Mouse (Mus musculus) gastrocnemius, adult 18-20 months (tissue): ENCODE measurements around the gene Hs6st2. TPM values are rescaled to one million over a fixed set of nuclear protein-coding genes. Genes with fewer than 3 reads are reported as not detected.

Experiments used
- DNase-seq: peaks from one replicate; pipeline ENCODE4 v3.0.0; 2021; ENCODE audit warnings: low spot score
- long read RNA-seq, 2 experiments: library from polyadenylated mRNA; stranded (forward); transcript quantifications; one replicate each; pipeline ENCODE4 v2.0.0; 2021
- total RNA-seq, 2 experiments: library from RNA; stranded (reverse); gene quantifications; 2 replicates each; pipeline ENCODE4 v1.2.3; 2021

Hs6st2 gene
- 1 to 10 TPM; 3.2 to 3.5 TPM for total RNA-seq
- long read RNA-seq, experiment 1 = 0 reads
- long read RNA-seq, experiment 2, partial matches to known transcripts = 0 of 1 reads
- long read RNA-seq, experiment 2, other reads (novel, unspliced or antisense) = 1 of 1 reads

DNA sequence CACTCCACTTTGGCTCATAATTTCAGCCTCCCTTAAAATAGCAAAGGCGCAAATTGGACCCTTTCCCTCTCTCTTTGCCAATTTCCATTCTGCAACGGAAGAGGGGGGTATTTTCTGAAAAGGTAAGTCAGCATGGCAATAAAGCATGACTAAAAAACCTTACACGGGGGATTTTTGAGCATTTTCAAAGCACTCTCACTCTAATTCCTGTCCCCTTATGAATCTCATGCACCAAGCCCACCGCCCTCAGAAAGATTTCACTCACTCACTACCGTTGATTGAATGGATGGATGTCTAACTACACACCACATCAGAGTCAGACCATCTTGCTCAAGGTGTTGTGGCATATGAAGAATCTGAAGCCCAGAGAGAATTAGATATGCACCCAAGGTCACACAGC lies at the start of gene Hs6st2:
Gene Hs6st2 (minus strand): TSS at position 101 of the 400 bp plus-strand sequence.
- DNase-seq = no peak

DNA sequence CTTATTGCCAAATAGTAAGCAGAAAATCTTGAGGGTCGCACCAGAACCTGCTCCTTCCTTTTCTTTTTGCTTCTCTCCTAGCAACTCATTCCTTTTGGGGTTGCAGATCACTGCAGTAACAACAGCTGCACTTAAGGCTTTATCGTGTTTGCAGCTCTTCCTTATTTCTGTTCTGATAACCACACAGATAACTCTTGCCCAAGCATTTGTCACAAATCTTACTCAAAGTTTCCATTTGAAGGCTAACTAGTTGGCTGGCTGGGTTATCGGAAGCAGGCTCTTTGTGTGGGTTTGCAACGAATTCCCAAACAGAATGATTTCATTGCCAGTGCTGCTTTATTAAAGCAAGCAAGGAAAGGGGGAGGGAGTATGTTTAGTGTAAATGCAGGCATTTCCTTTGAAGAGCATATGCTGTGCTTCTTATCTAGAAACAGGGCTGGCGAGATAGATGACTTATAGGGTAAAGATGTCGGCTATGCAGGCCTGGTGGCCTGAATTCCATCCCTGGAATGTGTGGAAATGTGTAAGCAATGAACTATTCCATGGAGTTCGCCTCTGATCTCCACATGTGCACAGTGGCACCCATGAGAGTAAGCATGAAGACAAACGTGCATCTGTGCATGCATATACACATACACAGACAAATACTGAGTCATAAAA lies 32.6 kb upstream of the Hs6st2 start:
- no peak for DNase-seq

- DNase-seq = no peak
Observed at GRCm38 (mm10) chrX:51712996-51713395, 31.3 kb upstream of the Hs6st2 start.

- no peak for DNase-seq
Observed at GRCm38 (mm10) chrX:51702823-51703222, 21.2 kb upstream of the Hs6st2 start.

- no peak for DNase-seq
Observed at GRCm38 (mm10) chrX:51699079-51699478, 17.4 kb upstream of the Hs6st2 start.

DNA sequence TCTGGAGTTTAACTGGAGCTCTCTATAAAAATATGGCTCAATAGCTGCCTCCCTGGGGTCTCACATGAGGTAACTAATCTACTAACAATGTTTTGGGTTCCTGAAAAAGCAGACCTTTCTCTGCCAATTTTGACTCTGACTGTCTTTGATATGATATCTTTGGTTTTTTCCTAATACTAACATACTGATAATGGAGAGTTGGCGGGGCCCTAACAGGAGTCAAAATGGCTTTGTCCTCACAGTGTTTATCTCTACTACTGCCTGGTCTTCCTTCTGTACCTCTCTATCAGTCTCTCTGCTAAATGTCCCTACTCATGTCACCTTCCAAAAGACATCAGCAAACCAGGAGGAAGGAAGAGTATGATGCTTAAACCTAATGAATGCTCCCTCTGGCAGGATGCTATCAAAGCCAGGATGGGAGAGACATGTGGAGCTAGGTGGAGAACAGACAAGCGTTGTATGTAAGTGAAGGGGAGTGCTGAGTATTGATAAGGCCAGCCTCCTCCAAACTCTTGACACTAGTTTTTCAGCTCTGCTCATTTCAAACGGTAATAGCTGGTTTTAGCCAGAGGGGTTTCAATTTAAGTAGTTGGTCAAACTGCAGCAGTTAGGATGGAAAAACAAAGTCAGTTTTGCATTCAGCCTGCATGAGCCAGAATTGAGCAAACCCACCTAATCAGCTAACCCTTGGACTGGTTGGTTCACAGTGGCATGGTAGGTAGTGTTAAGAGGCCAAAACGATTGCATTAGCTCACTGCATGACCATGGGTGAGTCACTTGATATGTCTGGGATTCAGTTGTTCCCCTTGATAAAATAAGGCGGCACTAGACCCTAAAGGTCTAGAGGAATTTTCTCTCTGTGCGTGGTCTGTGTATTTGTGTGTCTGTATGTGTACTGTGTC lies 4.6 kb upstream of the Hs6st2 start:
- DNase-seq = no peak

DNA sequence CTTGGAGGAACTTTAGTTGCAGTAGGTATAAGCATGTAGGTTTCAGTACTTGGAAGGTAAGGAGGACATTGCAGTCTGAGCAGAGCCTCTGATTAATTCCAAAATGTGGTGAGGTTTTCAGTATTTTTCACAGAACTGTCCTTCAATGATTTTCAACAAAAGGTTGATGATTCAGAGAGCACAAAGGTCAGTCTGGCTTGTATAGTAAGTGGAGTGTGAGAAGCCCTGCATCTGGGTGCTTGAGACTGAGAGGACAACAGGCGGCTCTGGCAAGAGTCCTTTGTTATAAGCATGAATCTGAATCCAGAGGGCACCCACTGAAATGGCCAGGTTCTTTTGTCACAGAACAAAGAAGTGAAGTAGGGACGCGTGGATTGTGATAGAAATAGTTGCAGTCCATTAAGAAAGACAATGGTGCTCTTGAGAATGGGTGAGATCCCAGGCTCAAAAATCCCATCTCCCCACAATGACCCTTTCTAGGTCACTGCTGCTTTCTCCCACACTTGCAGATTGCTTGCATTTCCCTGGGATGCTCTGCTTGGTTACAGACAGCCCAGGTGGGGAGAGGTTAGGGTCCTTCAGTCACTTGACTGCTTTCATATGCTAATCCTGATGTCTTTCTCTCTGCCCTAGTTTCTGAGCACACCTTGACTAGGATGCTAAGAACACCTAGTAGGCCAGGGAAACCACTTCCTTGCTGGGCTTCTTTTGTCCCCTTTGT lies 2.8 kb upstream of the Hs6st2 start:
- no peak for DNase-seq

GRCm38 (mm10) chrX:51681170-51681667 lies 437 bp downstream of the Hs6st2 start:
- DNase-seq = no peak

- DNase-seq = no peak
Observed at GRCm38 (mm10) chrX:51680428-51681169, 1.1 kb downstream of the Hs6st2 start.

DNA sequence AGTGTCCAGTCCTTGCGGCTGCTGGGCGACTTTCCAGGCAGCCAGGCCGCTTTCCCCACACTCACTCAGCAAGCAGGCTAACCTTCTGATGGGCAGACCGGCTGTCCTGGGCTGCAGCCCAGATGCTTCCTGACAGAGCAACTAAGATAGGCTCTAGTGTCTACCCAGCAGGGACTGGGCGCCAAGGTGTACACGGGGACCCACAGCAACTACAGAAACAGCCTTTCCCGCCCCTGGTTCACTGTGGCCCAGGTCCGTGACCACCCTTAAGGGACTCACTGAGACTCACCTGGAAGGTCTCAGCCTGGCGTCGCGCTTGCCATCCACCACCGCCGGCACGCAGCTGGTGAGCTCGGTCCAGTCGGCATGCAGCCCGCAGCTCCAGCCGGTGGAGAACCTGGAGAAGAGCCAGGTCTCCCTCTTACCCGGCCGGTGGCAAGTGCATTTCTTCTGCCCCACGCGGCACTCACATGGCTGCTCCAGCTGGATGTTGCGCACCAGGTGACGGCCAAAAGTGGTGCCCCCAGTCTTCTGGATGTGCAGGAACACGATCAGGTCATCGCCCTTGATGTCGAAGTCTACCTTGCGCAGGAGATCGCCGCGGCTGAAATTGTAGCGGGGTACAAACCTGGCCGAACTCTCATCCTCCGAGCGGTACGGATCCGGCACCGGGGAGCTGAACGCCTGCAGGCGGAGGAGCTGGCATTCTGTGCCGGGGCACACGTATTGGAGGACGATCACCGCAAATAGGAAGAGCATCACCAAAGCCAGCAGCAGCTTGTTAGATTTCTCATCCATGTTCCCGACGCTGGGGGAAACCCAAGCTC lies 1.8 kb downstream of the Hs6st2 start:
- no peak for DNase-seq

DNA sequence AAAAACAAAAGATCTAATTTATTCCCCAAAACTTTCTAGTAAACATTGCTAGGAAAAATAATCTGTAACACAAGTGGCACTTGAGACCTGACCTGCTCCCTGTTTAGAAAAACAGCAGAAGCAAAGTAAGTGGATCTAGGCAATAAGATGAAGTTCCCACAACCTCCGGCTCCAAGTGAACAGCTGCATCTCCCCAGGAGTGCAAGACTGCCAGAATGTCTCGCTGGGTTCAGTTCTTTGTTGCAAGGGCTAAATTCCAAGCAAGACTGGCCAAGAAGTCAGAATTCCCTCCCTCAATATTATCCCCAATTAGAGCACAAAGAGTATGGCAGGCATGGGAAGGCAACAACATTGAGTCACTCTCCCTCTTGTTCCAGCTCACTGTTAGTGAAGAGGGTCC lies 23.4 kb downstream of the Hs6st2 start:
- no peak for DNase-seq

- no peak for DNase-seq
Observed at GRCm38 (mm10) chrX:51642661-51643257, 38.9 kb downstream of the Hs6st2 start.

DNA sequence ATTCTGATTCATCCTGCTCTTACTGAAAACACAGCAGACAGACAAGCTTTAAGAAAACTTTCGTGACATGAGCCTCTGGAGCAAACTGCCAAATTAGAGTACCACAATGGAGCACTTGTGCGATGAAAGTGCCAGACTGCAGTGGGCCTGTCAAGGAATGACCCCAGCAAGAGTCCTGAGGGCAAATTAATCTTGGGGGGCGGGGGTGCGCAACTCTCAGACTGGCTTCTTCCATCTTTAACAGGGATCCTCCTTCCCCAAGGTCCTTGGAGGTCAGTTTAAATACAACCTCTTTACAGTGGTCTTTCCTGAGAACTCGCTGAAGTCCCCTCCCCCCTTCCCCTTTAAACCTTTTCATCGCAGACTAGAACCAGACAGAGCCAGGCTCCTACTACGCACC lies 45.9 kb downstream of the Hs6st2 start:
- DNase-seq = no peak

GRCm38 (mm10) chrX:51631376-51631775 lies 50.3 kb downstream of the Hs6st2 start:
- DNase-seq = no peak

- no peak for DNase-seq
Observed at GRCm38 (mm10) chrX:51614384-51615004, 67.2 kb downstream of the Hs6st2 start.

GRCm38 (mm10) chrX:51610743-51611142 lies 70.9 kb downstream of the Hs6st2 start:
- DNase-seq = no peak

GRCm38 (mm10) chrX:51606231-51606863 lies 75.3 kb downstream of the Hs6st2 start:
- DNase-seq = no peak

GRCm38 (mm10) chrX:51592751-51593150 lies 88.9 kb downstream of the Hs6st2 start:
- no peak for DNase-seq
